Mouse (Mus musculus) midbrain, postnatal 0 days (tissue): ENCODE measurements around the gene Fignl2. TPM values are rescaled to one million over a fixed set of nuclear protein-coding genes. Genes with fewer than 3 reads are reported as not detected.

Source experiments
- ATAC-seq: fragments of 200-750 bp; cut with Nextera tagmentation; 2 replicates; pipeline ENCODE4 v1.8.0; 2017; ENCODE audit warnings: moderate number of reproducible peaks, mild to moderate bottlenecking, moderate TSS enrichment, moderate library complexity; ENCODE audit not compliant: low FRiP score
- DNase-seq: peaks from one replicate; pipeline ENCODE4 v3.0.0-alpha.2; 2015; ENCODE audit warnings: low spot score
- H3K27ac ChIP-seq: fragments of 300-500 bp; sonication (generic); 2 replicates; pipeline ENCODE4 v1.5.1; 2014; ENCODE audit warnings: low read depth, mild to moderate bottlenecking, low read length, mixed read lengths
- H3K27me3 ChIP-seq: fragments of 300-500 bp; sonication (generic); 2 replicates; pipeline ENCODE4 v1.6.1; 2014; ENCODE audit warnings: low read length, control low read depth, mixed read lengths; ENCODE audit not compliant: insufficient read depth
- H3K36me3 ChIP-seq: fragments of 300-500 bp; sonication (generic); 2 replicates; pipeline ENCODE4 v1.6.1; 2014; ENCODE audit warnings: low read length, control low read depth, mixed read lengths; ENCODE audit not compliant: insufficient read depth
- H3K4me1 ChIP-seq: fragments of 300-500 bp; sonication (generic); 2 replicates; pipeline ENCODE4 v1.6.1; 2014; ENCODE audit warnings: mild to moderate bottlenecking, control low read depth, antibody characterized with exemption, low read length, mixed read lengths; ENCODE audit not compliant: insufficient read depth
- H3K4me2 ChIP-seq: fragments of 300-500 bp; sonication (generic); 2 replicates; pipeline ENCODE4 v1.6.1; 2014; ENCODE audit warnings: low read depth, mild to moderate bottlenecking, low read length, mixed read lengths; ENCODE audit not compliant: poor library complexity, severe bottlenecking
- H3K4me3 ChIP-seq: fragments of 300-500 bp; sonication (generic); 2 replicates; pipeline ENCODE4 v1.5.1; 2014; ENCODE audit warnings: low read depth, mild to moderate bottlenecking, low read length, moderate library complexity
- H3K9ac ChIP-seq: fragments of 300-500 bp; sonication (generic); replicated peaks from 2 replicates; pipeline ENCODE4 v1.6.1; 2014; ENCODE audit warnings: mild to moderate bottlenecking, low read length, moderate library complexity, mixed read lengths; ENCODE audit not compliant: poor library complexity, severe bottlenecking
- H3K9me3 ChIP-seq: fragments of 300-500 bp; sonication (generic); 2 replicates; pipeline ENCODE4 v1.6.1; 2016; ENCODE audit warnings: low read length, control low read depth
- CTCF ChIP-seq: IDR thresholded peaks from 2 replicates; pipeline ENCODE4 v1.5.1; 2016; ENCODE audit warnings: antibody characterized with exemption, mild to moderate bottlenecking
- WGBS: fragments of 180-500 bp; shearing (Covaris S2); extraction: QIAGEN DNeasy Blood & Tissue Kit; methylation state at CpG from one replicate; pipeline ENCODE4 v1.1.7; 2014; 5-methylcytosine and 5-hydroxymethylcytosine counted together
- polyA plus RNA-seq: library from polyadenylated mRNA; unstranded; fragments of >200 nt; fragmentation: Nextera tagmentation; extraction: Ambion mirVana; gene quantifications from 2 replicates; pipeline ENCODE4 v1.2.1, GENCODE M21; 2015
- total RNA-seq: library from RNA; depleted of rRNA; stranded (reverse); fragments of >200 nt; gene quantifications from 2 replicates; pipeline ENCODE4 v1.2.3, GENCODE M21; 2014

Fignl2 gene
- total and polyA plus RNA-seq, 2 experiments from 2014 or later, result 0.05 to 3.4 TPM

DNA sequence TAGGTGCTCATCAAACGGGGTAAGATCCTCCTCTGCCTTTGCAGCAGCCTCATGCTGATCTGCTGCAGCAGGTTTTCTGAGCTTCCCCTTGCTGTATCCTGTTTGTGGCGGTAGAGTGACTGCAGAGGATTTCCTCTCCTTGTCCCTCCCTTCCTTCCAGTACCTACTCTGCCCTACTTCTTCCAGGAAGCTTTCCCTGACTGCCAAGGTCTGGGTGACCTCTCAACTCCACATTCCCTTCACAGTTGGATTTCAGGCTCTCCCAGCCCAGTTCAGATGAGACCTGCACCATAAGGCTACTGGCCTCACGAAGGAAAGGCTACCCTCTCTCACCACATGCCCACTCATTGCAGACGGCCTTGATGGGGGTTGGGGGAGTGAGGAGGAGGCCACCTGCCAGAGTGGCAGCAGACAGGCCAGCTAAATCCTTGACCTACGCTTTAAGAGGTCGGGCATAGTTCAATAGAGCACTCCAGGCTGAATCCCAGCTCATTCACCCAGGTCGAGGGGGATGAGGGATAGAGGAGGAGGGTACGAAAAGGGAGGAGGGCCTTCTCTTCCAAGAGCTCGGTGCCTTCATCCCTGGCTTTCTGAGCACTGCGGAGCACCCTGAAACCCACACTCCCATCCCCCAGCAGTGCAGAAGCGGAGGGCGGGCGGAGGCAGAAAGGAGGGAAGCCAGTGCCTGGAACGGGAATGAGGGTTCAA is 13.9 kb upstream of the Fignl2 start:
- H3K27ac ChIP-seq, result no peak overlapping the region
- H3K9me3 ChIP-seq, result no peaks in the 10 kb centered on the region
- ATAC-seq, result no peak
- no peak overlapping the region for H3K4me2 ChIP-seq
- no peak for TF ChIP-seq CTCF
- no peaks in the 10 kb centered on the region for H3K36me3 ChIP-seq
- peaks cover 5% of the 10 kb centered on the region; the same call in 1 of the 2 replicates for H3K4me1 ChIP-seq
- no peak for DNase-seq
- H3K4me3 ChIP-seq, result no peak overlapping the region
- no peak overlapping the region for H3K9ac ChIP-seq
- 33% methylated on average over 14 of the region's 14 CpGs for WGBS
- H3K27me3 ChIP-seq, result no peaks in the 10 kb centered on the region

- Histone ChIP-seq H3K9ac (no peak overlapping the region), H3K9me3 (no peaks in the 10 kb centered on the region), H3K4me3 (no peak overlapping the region), H3K27me3 (no peaks in the 10 kb centered on the region), H3K27ac (no peak overlapping the region), H3K4me1 (peaks cover 5% of the 10 kb centered on the region; the same call in 1 of the 2 replicates), H3K4me2 (no peak overlapping the region), H3K36me3 (no peaks in the 10 kb centered on the region)
- DNase-seq (no peak), ATAC-seq (no peak)
- TF ChIP-seq CTCF, result no peak
- WGBS, result 96% methylated on average over 8 of the region's 8 CpGs
These were observed 13.2 kb upstream of the Fignl2 start for GRCm38 (mm10) chr15:101091551-101091950.

- ATAC-seq, result no peak
- H3K4me1 ChIP-seq, result peaks cover 5% of the 10 kb centered on the region; the same call in 1 of the 2 replicates
- DNase-seq, result peak; percentile 58
- H3K27ac ChIP-seq, result 0 out of 2 replicates have a peak overlapping the region, but pooled peaks have one; percentile 32
- no peaks in the 10 kb centered on the region for H3K27me3 ChIP-seq
- H3K9ac ChIP-seq, result no peak overlapping the region
- no peak overlapping the region for H3K4me2 ChIP-seq
- no peak overlapping the region for H3K4me3 ChIP-seq
- WGBS, result 23% methylated on average over 4 of the region's 4 CpGs
- no peaks in the 10 kb centered on the region for H3K9me3 ChIP-seq
- H3K36me3 ChIP-seq, result no peaks in the 10 kb centered on the region
- TF ChIP-seq CTCF, result no peak
These were observed 9.9 kb upstream of the Fignl2 start for GRCm38 (mm10) chr15:101088291-101088690.

- DNase-seq, result peak; percentile 58
- Histone ChIP-seq H3K4me3 (no peak overlapping the region), H3K9ac (no peak overlapping the region), H3K4me1 (peaks cover 2% of the 10 kb centered on the region; the same call in 1 of the 2 replicates), H3K4me2 (no peak overlapping the region), H3K36me3 (no peaks in the 10 kb centered on the region), H3K9me3 (no peaks in the 10 kb centered on the region), H3K27ac (no peak overlapping the region), H3K27me3 (no peaks in the 10 kb centered on the region)
- TF ChIP-seq CTCF, result no peak
- WGBS, result 63% methylated on average over 3 of the region's 3 CpGs
- ATAC-seq, result no peak
These were observed 8.6 kb upstream of the Fignl2 start for GRCm38 (mm10) chr15:101086956-101087355.

GRCm38 (mm10) chr15:101086451-101086850 is 8.1 kb upstream of the Fignl2 start:
- DNase-seq (no peak), ATAC-seq (no peak)
- Histone ChIP-seq H3K9me3 (no peaks in the 10 kb centered on the region), H3K4me2 (no peak overlapping the region), H3K27ac (no peak overlapping the region), H3K27me3 (no peaks in the 10 kb centered on the region), H3K4me1 (peaks cover 2% of the 10 kb centered on the region; the same call in 1 of the 2 replicates), H3K36me3 (no peaks in the 10 kb centered on the region), H3K9ac (no peak overlapping the region), H3K4me3 (no peak overlapping the region)
- WGBS, result 70% methylated on average over 9 of the region's 9 CpGs
- TF ChIP-seq CTCF, result no peak

DNA sequence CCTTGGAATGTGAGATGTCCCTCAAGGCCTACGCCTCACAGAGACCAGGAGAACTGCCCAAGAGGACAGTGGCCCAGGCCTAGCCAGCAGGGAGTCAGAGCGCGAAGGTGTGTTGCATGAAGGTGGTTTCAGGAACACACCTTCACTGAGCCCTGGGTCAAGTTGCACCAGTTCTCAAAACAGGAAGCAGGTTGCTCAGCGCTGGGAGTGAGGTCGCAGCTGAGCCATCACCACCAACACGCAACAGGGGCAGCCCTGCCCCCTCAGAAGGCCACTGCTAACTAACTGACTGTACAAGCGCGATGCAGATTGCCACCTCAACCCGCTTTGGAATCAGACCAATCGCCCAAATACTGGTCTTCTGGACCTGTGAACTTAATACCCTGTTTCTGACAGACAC is 6.1 kb upstream of the Fignl2 start:
- peaks cover 2% of the 10 kb centered on the region; the same call in 1 of the 2 replicates for H3K4me1 ChIP-seq
- no peaks in the 10 kb centered on the region for H3K36me3 ChIP-seq
- DNase-seq, result no peak
- H3K27ac ChIP-seq, result no peak overlapping the region
- no peak overlapping the region for H3K9ac ChIP-seq
- no peak for TF ChIP-seq CTCF
- H3K4me3 ChIP-seq, result no peak overlapping the region
- WGBS, result 86% methylated on average over 10 of the region's 10 CpGs
- ATAC-seq, result no peak
- H3K27me3 ChIP-seq, result no peaks in the 10 kb centered on the region
- H3K4me2 ChIP-seq, result no peak overlapping the region
- no peaks in the 10 kb centered on the region for H3K9me3 ChIP-seq
